Mouse (Mus musculus) megakaryocyte, embryonic 14.5 days (primary cell): ENCODE data around the gene Tfr2. TPM values are rescaled to one million over a fixed set of nuclear protein-coding genes. Genes with fewer than 3 reads are reported as not detected.

Source experiments
- H3K27me3 ChIP-seq: replicated peaks from 2 replicates; pipeline ENCODE3; 2012; ENCODE audit warnings: inconsistent platforms
- H3K36me3 ChIP-seq: replicated peaks from 2 replicates; pipeline ENCODE3; 2012; ENCODE audit warnings: low read length, inconsistent platforms, mixed read lengths
- H3K4me1 ChIP-seq: 2 replicates; pipeline ENCODE4 v1.6.1; 2012; ENCODE audit warnings: inconsistent platforms
- H3K4me3 ChIP-seq: replicated peaks from 2 replicates; pipeline ENCODE3; 2012; ENCODE audit warnings: moderate library complexity, mild to moderate bottlenecking, inconsistent platforms
- H3K9me3 ChIP-seq: 2 replicates; pipeline ENCODE4 v1.6.1; 2012; ENCODE audit warnings: inconsistent platforms
- FLI1 ChIP-seq: IDR thresholded peaks from 2 replicates; pipeline ENCODE4 v1.6.1; 2012; ENCODE audit warnings: low read length, inconsistent platforms, mixed read lengths
- GATA1 ChIP-seq: IDR thresholded peaks from 3 replicates; pipeline ENCODE4 v1.6.1; 2012; ENCODE audit warnings: mixed read lengths, low read length, inconsistent platforms, borderline replicate concordance
- polyA plus RNA-seq: library from polyadenylated mRNA; stranded (reverse); fragments of >175 nt; gene quantifications from 2 replicates; pipeline ENCODE4 v1.2.3, GENCODE M21; 2012; ENCODE audit warnings: low replicate concordance; ENCODE audit not compliant: insufficient read depth

The Tfr2 gene
- polyA plus RNA-seq, 1 experiment: 5.8 TPM

GRCm38 (mm10) chr5:137631171-137631570 is 61.5 kb downstream of the Tfr2 start:
- Histone ChIP-seq H3K4me3 (peak overlapping the region; percentile 100), H3K4me1 (peaks cover 69% of the 10 kb centered on the region), H3K36me3 (peaks cover 38% of the 10 kb centered on the region), H3K27me3 (no peaks in the 10 kb centered on the region), H3K9me3 (no peaks in the 10 kb centered on the region)
- no peak for TF ChIP-seq GATA1
- 0 out of 2 replicates have a peak, but pooled peaks have one; percentile 39 for TF ChIP-seq FLI1

GRCm38 (mm10) chr5:137631591-137631990 is 62.0 kb downstream of the Tfr2 start:
- Histone ChIP-seq H3K4me1 (peaks cover 71% of the 10 kb centered on the region), H3K4me3 (peak overlapping the region; percentile 100), H3K27me3 (no peaks in the 10 kb centered on the region), H3K36me3 (peaks cover 42% of the 10 kb centered on the region), H3K9me3 (no peaks in the 10 kb centered on the region)
- TF ChIP-seq GATA1: no peak
- no peak; the same call in 1 of the 2 replicates for TF ChIP-seq FLI1

GRCm38 (mm10) chr5:137633397-137634084 is 63.9 kb downstream of the Tfr2 start:
- TF ChIP-seq GATA1: no peak
- no peak for TF ChIP-seq FLI1
- no peaks in the 10 kb centered on the region for H3K27me3 ChIP-seq
- H3K36me3 ChIP-seq: peaks cover 62% of the 10 kb centered on the region
- no peak overlapping the region for H3K4me3 ChIP-seq
- H3K9me3 ChIP-seq: no peaks in the 10 kb centered on the region
- H3K4me1 ChIP-seq: peaks cover 71% of the 10 kb centered on the region

Other genes with a start within 250 kb of the Tfr2 start
- 2.5 and 6.4 TPM in 2 replicates for gene Slc12a9, start 236.2 kb upstream of the Tfr2 start, polyA plus RNA-seq
- not detected in 2 replicates for gene Ephb4, start 219.7 kb upstream of the Tfr2 start, polyA plus RNA-seq
- not detected in 2 replicates for gene Zan, start 92.8 kb upstream of the Tfr2 start, polyA plus RNA-seq
- 30.7 and 70.0 TPM in 2 replicates for gene Pop7, start 67.3 kb upstream of the Tfr2 start, polyA plus RNA-seq
- 13.2 and 15.3 TPM in 2 replicates for gene Gigyf1, start 51.3 kb upstream of the Tfr2 start, polyA plus RNA-seq
- gene Epo, start 36.6 kb upstream of the Tfr2 start, polyA plus RNA-seq: not detected in 2 replicates
- gene Gnb2, start 36.3 kb upstream of the Tfr2 start, polyA plus RNA-seq: 332 and 439 TPM in 2 replicates
- not detected in 2 replicates for gene Actl6b, start 16.3 kb upstream of the Tfr2 start, polyA plus RNA-seq
- 459 and 906 TPM in 2 replicates for gene Mospd3, start 31.2 kb downstream of the Tfr2 start, polyA plus RNA-seq
- gene Pcolce, start 43.9 kb downstream of the Tfr2 start, polyA plus RNA-seq: 0.09 and 0.87 TPM in 2 replicates
- gene Fbxo24, start 59.2 kb downstream of the Tfr2 start, polyA plus RNA-seq: 0.15 TPM in 1 of 2 replicates, not detected in the other
- gene Lrch4, start 59.3 kb downstream of the Tfr2 start, polyA plus RNA-seq: 138 and 187 TPM in 2 replicates
- gene Gm20605, start 59.3 kb downstream of the Tfr2 start, polyA plus RNA-seq: 5.6 and 30.5 TPM in 2 replicates
- 62.2 and 72.5 TPM in 2 replicates for gene Sap25, start 71.5 kb downstream of the Tfr2 start, polyA plus RNA-seq
- 0.95 TPM in 1 of 2 replicates, not detected in the other for gene Irs3, start 75.9 kb downstream of the Tfr2 start, polyA plus RNA-seq
- 58.4 and 131 TPM in 2 replicates for gene Agfg2, start 114.9 kb downstream of the Tfr2 start, polyA plus RNA-seq
- 5.9 and 8.4 TPM in 2 replicates for gene Nyap1, start 171.8 kb downstream of the Tfr2 start, polyA plus RNA-seq
- gene Tsc22d4, start 175.9 kb downstream of the Tfr2 start, polyA plus RNA-seq: 582 and 1,005 TPM in 2 replicates
- 104 and 105 TPM in 2 replicates for gene Ppp1r35, start 209.0 kb downstream of the Tfr2 start, polyA plus RNA-seq
- gene Mepce, start 217.8 kb downstream of the Tfr2 start, polyA plus RNA-seq: 88.7 and 584 TPM in 2 replicates
- 0.70 TPM in 1 of 2 replicates, not detected in the other for gene Zcwpw1, start 218.0 kb downstream of the Tfr2 start, polyA plus RNA-seq